Mouse (Mus musculus): ENCODE data around the gene Pcdh9.

Gene Pcdh9

DNA sequence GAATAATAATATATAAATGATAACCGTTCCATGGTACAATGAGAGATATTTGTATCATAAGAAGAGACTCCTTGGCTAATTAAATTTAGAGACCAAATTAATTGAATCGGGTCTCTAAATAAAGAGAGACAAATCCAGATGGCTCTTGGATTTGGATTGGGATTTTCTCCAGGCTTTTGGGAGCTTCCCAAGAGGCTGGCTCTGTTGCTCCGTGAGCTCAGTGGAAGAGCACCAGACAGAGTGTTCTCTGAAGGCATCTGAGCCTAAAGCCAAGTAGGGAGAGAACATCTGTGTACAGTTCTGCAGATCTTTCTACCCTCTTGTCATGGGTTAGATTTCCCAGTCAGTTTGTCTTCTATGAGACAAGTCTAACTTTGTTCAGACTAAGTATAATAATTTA is 95.9 kb downstream of the Pcdh9 start:
- in situ Hi-C loops (cut with MboI, MseI), result no loop called here

DNA sequence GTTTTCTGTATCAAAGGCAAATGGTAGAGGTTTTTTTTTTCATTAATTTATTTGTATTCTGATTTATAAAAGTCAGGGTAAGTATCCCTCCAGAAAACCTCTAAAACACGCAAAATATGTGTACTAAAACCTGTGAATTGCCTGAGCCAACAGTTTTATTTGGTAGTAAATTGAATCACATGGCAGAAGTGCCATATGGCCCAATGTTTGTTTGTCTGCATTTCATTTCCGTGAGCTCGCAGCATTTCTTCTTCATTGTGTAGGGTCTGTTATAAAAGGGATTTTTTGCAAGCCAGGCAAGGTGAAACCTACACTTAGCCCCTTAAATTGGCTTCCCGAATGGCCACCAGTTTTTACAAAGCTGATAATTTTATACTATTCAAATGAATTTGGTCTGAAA is 104.2 kb downstream of the Pcdh9 start:
- in situ Hi-C loops (cut with MboI, MseI), result no loop called here

DNA sequence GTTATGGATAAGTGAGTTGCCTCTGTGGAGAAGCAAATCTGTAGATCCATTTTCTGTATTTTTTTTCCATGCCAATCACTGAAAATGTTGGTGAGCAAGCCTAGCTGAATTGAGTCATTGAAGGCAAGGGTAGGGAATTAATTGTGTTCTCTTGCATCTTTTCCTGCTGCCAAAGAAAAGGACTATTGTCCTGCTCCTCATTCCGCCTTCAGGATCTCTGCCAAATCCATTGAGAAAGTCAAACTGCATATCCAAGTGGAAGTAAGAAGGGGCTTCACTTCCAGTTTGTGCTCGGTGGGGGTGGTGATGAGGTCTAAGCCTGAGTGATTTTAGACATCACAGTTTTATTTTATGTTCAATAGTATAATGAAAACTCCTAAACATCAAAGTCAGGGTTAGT is 105.4 kb downstream of the Pcdh9 start:
- in situ Hi-C loops (cut with MboI, MseI), result no loop called here

DNA sequence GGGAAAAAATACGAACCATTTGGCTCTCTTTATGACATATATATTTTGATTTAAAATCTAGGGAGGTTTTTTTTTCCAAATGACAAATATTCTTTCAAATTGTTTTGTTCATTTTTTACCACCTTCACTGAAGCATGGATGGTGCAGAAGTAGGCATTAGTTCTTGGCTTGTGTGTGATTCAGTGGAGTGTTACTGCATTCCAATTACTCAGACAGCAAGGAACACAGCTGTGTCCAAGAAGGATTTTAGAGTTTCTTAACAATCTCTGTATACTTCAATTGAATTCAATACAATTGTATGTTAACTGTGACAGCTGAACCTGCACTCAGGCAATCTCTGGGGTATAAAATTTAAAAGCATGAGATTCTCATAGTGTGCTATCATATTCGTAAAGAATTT is 127.6 kb downstream of the Pcdh9 start:
- in situ Hi-C loops (cut with MboI, MseI), result no loop called here

GRCm38 (mm10) chr14:93734077-93734673 is 156.3 kb downstream of the Pcdh9 start:
- in situ Hi-C loops (cut with MboI, MseI), result no loop called here

DNA sequence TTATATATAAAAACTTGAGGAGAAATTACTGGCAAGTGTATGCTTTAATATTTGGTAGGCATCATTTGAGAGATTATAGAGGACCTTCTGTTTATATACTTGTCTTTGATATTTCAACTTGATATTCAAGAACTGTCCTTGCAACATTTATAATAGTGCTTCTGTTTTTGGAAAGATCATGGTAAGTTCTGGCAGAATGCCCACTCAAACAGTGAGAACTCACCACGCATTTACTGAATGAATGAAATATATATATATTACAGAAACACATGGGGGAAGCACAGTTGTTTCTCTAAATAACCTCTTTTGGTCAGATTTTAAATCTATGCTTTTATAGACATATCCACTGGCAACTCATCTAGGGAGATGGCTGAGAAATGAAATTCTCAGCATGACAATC is 164.7 kb downstream of the Pcdh9 start:
- in situ Hi-C loops (cut with MboI, MseI), result no loop called here

DNA sequence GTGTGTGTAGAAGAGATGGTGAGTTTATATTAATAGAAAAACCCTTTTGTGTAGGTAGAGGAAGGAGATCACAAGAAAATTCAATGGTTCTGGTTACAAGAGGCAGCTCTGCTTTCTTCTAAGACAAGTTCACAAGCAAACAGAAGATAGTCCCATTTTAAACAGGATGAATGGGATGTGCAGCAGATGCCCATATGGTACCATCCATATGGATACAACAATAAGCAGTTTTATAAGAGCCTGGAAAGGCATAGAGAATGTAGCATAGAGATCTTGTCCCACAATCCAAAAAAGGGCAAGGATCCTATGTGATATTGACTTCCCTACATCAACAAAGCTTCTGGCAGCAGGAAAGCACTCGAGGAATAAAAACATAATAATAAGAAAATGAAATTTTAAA is 171.3 kb downstream of the Pcdh9 start:
- in situ Hi-C loops (cut with MboI, MseI), result no loop called here

- in situ Hi-C loops (cut with MboI, MseI), result no loop called here
Observed at GRCm38 (mm10) chr14:93713250-93713935, 177.1 kb downstream of the Pcdh9 start.

DNA sequence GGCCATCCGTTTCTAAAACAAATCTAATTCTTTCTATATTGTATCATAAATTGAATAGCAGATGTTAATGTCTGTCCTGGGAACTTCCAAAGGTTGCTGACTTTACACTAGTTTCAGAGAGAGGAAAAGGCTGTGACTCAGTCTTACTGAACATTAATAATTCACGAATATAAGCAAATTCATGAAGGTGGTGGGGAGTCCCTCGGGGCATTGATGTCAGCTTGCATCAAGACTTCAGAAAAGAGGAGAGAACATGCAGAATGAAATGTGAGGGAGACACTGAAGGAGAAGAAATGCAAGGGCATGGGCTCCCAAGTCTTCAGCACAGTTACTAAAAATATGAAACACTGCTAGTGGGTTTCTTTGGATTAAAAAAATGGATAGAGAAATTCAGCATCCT is 181.8 kb downstream of the Pcdh9 start:
- in situ Hi-C loops (cut with MboI, MseI), result no loop called here

- in situ Hi-C loops (cut with MboI, MseI), result no loop called here
Observed at GRCm38 (mm10) chr14:93701385-93702101, 188.9 kb downstream of the Pcdh9 start.

DNA sequence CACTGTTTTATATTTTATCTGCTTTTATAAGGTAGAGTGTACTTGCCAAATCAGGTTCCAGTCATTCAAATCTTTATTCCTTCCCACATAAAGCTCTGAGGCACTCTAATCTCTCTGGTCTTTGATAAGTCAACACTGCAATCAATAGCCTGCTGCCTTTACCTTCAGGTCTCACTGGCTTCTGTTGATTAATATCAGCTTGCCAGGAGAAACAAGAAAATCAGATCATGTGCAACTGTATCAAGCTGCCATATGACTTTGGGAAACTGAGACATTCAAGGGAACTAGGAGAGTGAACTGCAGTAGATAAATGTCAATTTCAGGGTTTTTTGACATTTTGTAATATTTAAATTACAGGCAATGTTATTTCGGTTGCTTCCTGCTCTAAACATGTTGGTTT is 189.6 kb downstream of the Pcdh9 start:
- in situ Hi-C loops (cut with MboI, MseI), result no loop called here

GRCm38 (mm10) chr14:93684641-93685040 is 205.8 kb downstream of the Pcdh9 start:
- in situ Hi-C loops (cut with MboI, MseI), result no loop called here

- in situ Hi-C loops (cut with MboI, MseI), result no loop called here
Observed at GRCm38 (mm10) chr14:93675273-93676068, 215.0 kb downstream of the Pcdh9 start.

- in situ Hi-C loops (cut with MboI, MseI), result no loop called here
Observed at GRCm38 (mm10) chr14:93653986-93654757, 236.3 kb downstream of the Pcdh9 start.

DNA sequence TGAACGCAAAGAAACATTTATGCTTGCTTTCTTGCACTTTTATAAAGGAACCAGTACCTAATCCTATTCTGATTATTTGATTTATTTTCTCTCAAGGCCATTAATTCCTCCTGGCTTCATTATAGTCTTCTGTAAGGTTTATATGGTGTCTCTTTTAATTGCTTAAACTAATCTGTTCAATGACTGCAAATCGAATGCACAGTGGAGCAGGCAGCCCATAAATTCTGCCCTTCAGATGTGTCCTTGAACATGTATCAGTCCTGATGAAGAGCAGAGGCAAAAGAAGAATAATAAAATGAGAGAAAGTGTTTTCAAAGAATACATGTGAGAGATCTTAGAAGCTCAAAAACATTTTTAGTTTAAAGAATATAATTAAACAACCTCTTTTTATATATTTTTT is 263.2 kb downstream of the Pcdh9 start:
- in situ Hi-C loops (cut with MboI, MseI), result no loop called here

GRCm38 (mm10) chr14:93624144-93624543 is 266.3 kb downstream of the Pcdh9 start:
- in situ Hi-C loops (cut with MboI, MseI), result no loop called here

GRCm38 (mm10) chr14:93621211-93621610 is 269.3 kb downstream of the Pcdh9 start:
- in situ Hi-C loops (cut with MboI, MseI), result no loop called here

DNA sequence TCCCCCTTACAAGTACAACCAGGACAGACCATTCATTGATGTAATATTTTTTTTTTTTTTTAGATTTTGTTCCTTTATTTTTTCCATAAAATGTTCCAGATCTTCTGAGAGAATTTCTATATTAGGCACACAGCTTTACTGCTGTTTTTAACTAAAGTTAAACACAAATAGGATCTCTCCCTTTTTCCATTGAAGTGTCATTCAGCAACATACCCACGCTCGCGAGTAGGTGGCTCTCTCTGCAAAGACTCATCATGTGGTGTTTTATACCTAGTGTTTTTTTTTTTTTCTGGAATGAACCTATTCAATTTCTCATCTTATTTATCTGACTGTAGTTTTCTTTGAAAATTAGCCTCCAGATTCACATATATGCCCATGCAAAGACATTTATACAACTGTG is 282.9 kb downstream of the Pcdh9 start:
- in situ Hi-C loops (cut with MboI, MseI), result no loop called here

DNA sequence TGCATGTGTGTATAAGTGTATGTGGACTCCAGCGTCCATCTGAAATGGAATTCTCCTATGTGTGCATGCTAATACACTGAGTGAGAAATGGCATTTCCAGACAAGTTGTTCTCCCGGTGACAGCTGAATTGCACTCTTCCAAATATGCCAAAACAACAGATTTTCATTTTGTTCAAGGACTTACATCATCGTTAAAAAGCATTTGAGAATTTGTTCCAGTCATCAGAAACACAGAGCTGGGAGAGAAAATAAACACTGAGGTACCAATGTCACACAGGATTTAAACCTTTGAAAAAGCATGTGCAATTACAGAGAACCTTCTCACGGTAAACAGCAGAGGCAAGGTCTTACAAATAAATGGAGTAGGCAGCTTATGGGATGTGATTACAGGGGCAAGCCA is 290.5 kb downstream of the Pcdh9 start:
- in situ Hi-C loops (cut with MboI, MseI), result no loop called here

- in situ Hi-C loops (cut with MboI, MseI), result no loop called here
Observed at GRCm38 (mm10) chr14:93585432-93586024, 305.0 kb downstream of the Pcdh9 start.

DNA sequence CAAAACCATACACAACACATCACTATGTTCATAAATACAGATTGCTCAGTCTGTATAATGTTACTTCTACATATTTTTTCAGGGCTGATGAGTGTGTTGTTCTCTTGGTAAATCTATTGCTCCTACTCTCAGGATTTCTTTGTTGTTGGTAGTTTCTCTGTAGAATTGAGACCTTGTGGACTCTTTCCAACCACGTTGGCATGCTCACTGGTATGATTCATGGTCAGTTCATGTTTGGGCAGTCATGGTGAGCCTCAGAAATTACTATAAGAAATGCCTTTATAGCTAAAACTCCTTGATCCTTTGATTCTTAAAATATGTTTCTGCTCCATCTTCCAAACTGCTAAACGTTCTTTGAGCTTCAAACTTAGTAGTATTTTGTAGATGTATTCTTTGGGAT is 326.1 kb downstream of the Pcdh9 start:
- in situ Hi-C loops (cut with MboI, MseI), result no loop called here
